Mouse (Mus musculus) CH12.LX (cell line): ENCODE data around the gene Ctnnbip1. TPM values are rescaled to one million over a fixed set of nuclear protein-coding genes. Genes with fewer than 3 reads are reported as not detected.

Source experiments
- DNase-seq: peaks from one replicate; pipeline ENCODE4 v3.0.0-alpha.2; 2013; ENCODE audit errors: extremely low read depth
- H3K27ac ChIP-seq: 2 replicates; pipeline ENCODE4 v1.5.1; 2012; ENCODE audit warnings: low read depth, mild to moderate bottlenecking, control low read depth, moderate library complexity; ENCODE audit not compliant: insufficient read depth
- H3K27me3 ChIP-seq: replicated peaks from 2 replicates; pipeline ENCODE3; 2012; ENCODE audit warnings: inconsistent platforms
- H3K36me3 ChIP-seq, 2 experiments: replicated peaks in 1 of 2; 2 replicates each; pipeline versions ENCODE3 to v1.6.1; 2012; ENCODE audit warnings: inconsistent platforms in 1 of 2, low read length in 1 of 2, mild to moderate bottlenecking in 1 of 2, mixed read lengths in 1 of 2, moderate library complexity in 1 of 2; ENCODE audit not compliant: control insufficient read depth in 1 of 2, insufficient read depth in 1 of 2
- H3K4me1 ChIP-seq, 2 experiments: 2 replicates each; pipeline ENCODE4 v1.6.1; 2012; ENCODE audit warnings: inconsistent platforms in 1 of 2, moderate library complexity in 1 of 2; ENCODE audit not compliant: insufficient read depth in 2 of 2, control insufficient read depth in 1 of 2
- H3K4me2 ChIP-seq: 2 replicates; pipeline ENCODE4 v1.6.1; 2012; ENCODE audit warnings: low read depth, mild to moderate bottlenecking, control low read depth; ENCODE audit not compliant: poor library complexity, insufficient read depth, severe bottlenecking
- H3K4me3 ChIP-seq, 3 experiments: fragments of 150-350 bp in 1 of 3; sonication (generic) in 1 of 3; replicated peaks in 1 of 3; 2 replicates each; pipeline versions ENCODE3 to v1.5.1; 2011 to 2012; ENCODE audit warnings: low read depth in 2 of 3, low read length in 2 of 3, mild to moderate bottlenecking in 2 of 3, moderate library complexity in 2 of 3, control low read depth in 1 of 3, improper control_type of control experiment in 1 of 3, inconsistent platforms in 1 of 3, mixed read lengths in 1 of 3; ENCODE audit not compliant: poor library complexity in 1 of 3
- H3K79me2 ChIP-seq: replicated peaks from 2 replicates; pipeline ENCODE4 v1.6.1; 2012; ENCODE audit warnings: mild to moderate bottlenecking, moderate library complexity; ENCODE audit not compliant: control insufficient read depth, poor library complexity, insufficient read depth, severe bottlenecking; ENCODE audit errors: extremely low read depth
- H3K9ac ChIP-seq: 2 replicates; pipeline ENCODE4 v1.6.1; 2012; ENCODE audit warnings: low read depth, mild to moderate bottlenecking, control low read depth, moderate library complexity; ENCODE audit not compliant: insufficient read depth
- H3K9me3 ChIP-seq: replicated peaks from 2 replicates; pipeline ENCODE3; 2012; ENCODE audit warnings: low read length, inconsistent platforms, mixed read lengths
- BHLHE40 ChIP-seq: IDR thresholded peaks from 2 replicates; pipeline ENCODE4 v1.6.1; 2011; ENCODE audit warnings: mild to moderate bottlenecking, low read depth, low read length, improper control_type of control experiment
- CHD1 ChIP-seq: IDR thresholded peaks from 2 replicates; pipeline ENCODE4 v1.6.1; 2012; ENCODE audit warnings: low read depth, low read length, improper control_type of control experiment, inconsistent platforms
- CHD2 ChIP-seq: IDR thresholded peaks from 2 replicates; pipeline ENCODE4 v1.6.1; 2011; ENCODE audit warnings: low read length, improper control_type of control experiment
- CTCF ChIP-seq, 2 experiments: IDR thresholded peaks in 1 of 2; conservative IDR thresholded peaks in 1 of 2; 2 replicates each; pipeline ENCODE4 v1.5.1; 2011 to 2012; ENCODE audit warnings: low read depth in 2 of 2, low read length in 2 of 2, improper control_type of control experiment in 1 of 2, inconsistent platforms in 1 of 2, mild to moderate bottlenecking in 1 of 2, moderate library complexity in 1 of 2
- ELF1 ChIP-seq: IDR thresholded peaks from 2 replicates; pipeline ENCODE4 v1.6.1; 2014; ENCODE audit warnings: low read depth, mild to moderate bottlenecking, inconsistent platforms, low read length, improper control_type of control experiment
- EP300 ChIP-seq: IDR thresholded peaks from 2 replicates; pipeline ENCODE4 v1.6.1; 2011; ENCODE audit warnings: low read length, improper control_type of control experiment
- GABPA ChIP-seq: IDR thresholded peaks from 2 replicates; pipeline ENCODE4 v1.6.1; 2012; ENCODE audit warnings: low read depth, low read length, improper control_type of control experiment, inconsistent platforms; ENCODE audit not compliant: insufficient replicate concordance
- HCFC1 ChIP-seq: IDR thresholded peaks from 2 replicates; pipeline ENCODE4 v1.6.1; 2012; ENCODE audit warnings: low read depth, mild to moderate bottlenecking, inconsistent platforms, low read length, improper control_type of control experiment
- IRF4 ChIP-seq: IDR thresholded peaks from 2 replicates; pipeline ENCODE4 v1.6.1; 2014; ENCODE audit warnings: low read depth, mild to moderate bottlenecking, inconsistent platforms, low read length, improper control_type of control experiment
- JUND ChIP-seq: conservative IDR thresholded peaks from 2 replicates; pipeline ENCODE4 v1.6.1; 2011; ENCODE audit warnings: low read depth, low read length, improper control_type of control experiment
- MAFK ChIP-seq: IDR thresholded peaks from 2 replicates; pipeline ENCODE4 v1.6.1; 2011; ENCODE audit warnings: low read length, improper control_type of control experiment; ENCODE audit not compliant: insufficient replicate concordance
- MAX ChIP-seq: IDR thresholded peaks from 2 replicates; pipeline ENCODE4 v1.6.1; 2011; ENCODE audit warnings: low read length, improper control_type of control experiment
- MEF2A ChIP-seq: IDR thresholded peaks from 2 replicates; pipeline ENCODE4 v1.6.1; 2014; ENCODE audit warnings: low read depth, mild to moderate bottlenecking, inconsistent platforms, low read length, improper control_type of control experiment, borderline replicate concordance
- MXI1 ChIP-seq: IDR thresholded peaks from 2 replicates; pipeline ENCODE4 v1.6.1; 2011; ENCODE audit warnings: mild to moderate bottlenecking, low read depth, low read length, improper control_type of control experiment
- MYC ChIP-seq: IDR thresholded peaks from 2 replicates; pipeline ENCODE4 v1.6.1; 2011; ENCODE audit warnings: low read depth, mild to moderate bottlenecking, improper control_type of control experiment, low read length
- NRF1 ChIP-seq: IDR thresholded peaks from 2 replicates; pipeline ENCODE4 v1.6.1; 2014; ENCODE audit warnings: low read depth, mild to moderate bottlenecking, inconsistent platforms, low read length, improper control_type of control experiment, moderate library complexity
- POLR2A ChIP-seq: IDR thresholded peaks from 2 replicates; pipeline ENCODE4 v1.6.1; 2011; ENCODE audit warnings: low read depth, mild to moderate bottlenecking, improper control_type of control experiment, low read length
- POLR2AphosphoS2 ChIP-seq: IDR thresholded peaks from 2 replicates; pipeline ENCODE4 v1.6.1; 2011; ENCODE audit warnings: low read depth, low read length, improper control_type of control experiment
- SMC3 ChIP-seq: IDR thresholded peaks from 2 replicates; pipeline ENCODE4 v1.6.1; 2011; ENCODE audit warnings: low read depth, low read length, improper control_type of control experiment
- UBTF ChIP-seq: IDR thresholded peaks from 2 replicates; pipeline ENCODE4 v1.6.1; 2012; ENCODE audit warnings: low read depth, mild to moderate bottlenecking, inconsistent platforms, low read length, improper control_type of control experiment, moderate library complexity
- USF1 ChIP-seq: IDR thresholded peaks from 2 replicates; pipeline ENCODE4 v1.6.1; 2014; ENCODE audit warnings: low read depth, mild to moderate bottlenecking, inconsistent platforms, low read length, improper control_type of control experiment
- USF2 ChIP-seq: conservative IDR thresholded peaks from 2 replicates; pipeline ENCODE4 v1.6.1; 2011; ENCODE audit warnings: low read depth, low read length, improper control_type of control experiment
- ZKSCAN1 ChIP-seq: IDR thresholded peaks from 2 replicates; pipeline ENCODE4 v1.6.1; 2012; ENCODE audit warnings: low read depth, inconsistent platforms, low read length, improper control_type of control experiment, borderline replicate concordance
- ZMIZ1 ChIP-seq: IDR thresholded peaks from 2 replicates; pipeline ENCODE4 v1.6.1; 2012; ENCODE audit warnings: low read depth, mild to moderate bottlenecking, inconsistent platforms, low read length, improper control_type of control experiment
- dilution Hi-C: fragments of 300-500 bp; cut with MboI; formaldehyde crosslinking; loops from 2 replicates; pipeline ENCODE4 v1.14.3; 2020; ENCODE audit warnings: low sequenced_read_pairs; ENCODE audit not compliant: extremely low pct_unique_long_range_greater_than_20kb, extremely low pct_ligation_motif_present
- in situ Hi-C: fragments of 300-500 bp; cut with MboI; formaldehyde crosslinking; loops from 3 replicates; pipeline ENCODE4 v1.14.3; 2019; ENCODE audit warnings: low sequenced_read_pairs, low pct_ligation_motif_present, low pct_unique_long_range_greater_than_20kb, mixed read lengths
- polyA plus RNA-seq: library from polyadenylated mRNA; unstranded; fragments of >175 nt; gene quantifications from 2 replicates; pipeline ENCODE4 v1.2.1, GENCODE M21; 2012; ENCODE audit warnings: low read depth; ENCODE audit not compliant: insufficient read length
- total RNA-seq, 2 experiments: library from RNA; depleted of rRNA; stranded (reverse); fragments of 300-350 nt in 1 of 2; fragments of >200 nt in 1 of 2; gene quantifications; 2 replicates each; pipeline ENCODE4 v1.2.3; 2012 to 2014

Ctnnbip1 gene
- total and polyA plus RNA-seq, 3 experiments, result 4.5 to 5.9 (median 5.7) TPM

- Histone ChIP-seq H3K27me3 (peaks cover 17% of the 10 kb centered on the region), H3K4me1 (peaks cover 3 to 10% of the 10 kb centered on the region in 2 experiments; a peak in 2 of 4 replicates), H3K36me3 (no peaks in the 10 kb centered on the region), H3K9me3 (no peaks in the 10 kb centered on the region), H3K79me2 (no peaks in the 10 kb centered on the region), H3K4me2 (no peak overlapping the region), H3K9ac (no peak overlapping the region), H3K4me3 (no peak overlapping the region), H3K27ac (no peak overlapping the region)
- no peak for TF ChIP-seq CHD1
- no peak for TF ChIP-seq CTCF (conservative IDR thresholded peaks at IDR 0.05 in 1 of 2, IDR thresholded peaks at IDR 0.05 in 1 of 2; ENCODE audit: low read depth in 2 of 2, low read length in 2 of 2)
- TF ChIP-seq UBTF, result no peak
- no peak for TF ChIP-seq IRF4
- TF ChIP-seq NRF1, result no peak
- no peak for TF ChIP-seq BHLHE40
- TF ChIP-seq POLR2AphosphoS2, result no peak
- TF ChIP-seq ZKSCAN1, result no peak
- TF ChIP-seq MAFK, result no peak
- TF ChIP-seq MEF2A, result no peak
- no peak for TF ChIP-seq EP300
- TF ChIP-seq USF1, result no peak
- no peak for TF ChIP-seq USF2
- no peak for TF ChIP-seq MYC
- TF ChIP-seq CHD2, result no peak
- TF ChIP-seq MAX, result no peak
- in situ Hi-C loops (no loop called here), dilution Hi-C loops (no loop called here)
- DNase-seq, result no peak
Measured at GRCm38 (mm10) chr4:149578831-149579230, 60.8 kb downstream of the Ctnnbip1 start.

DNA sequence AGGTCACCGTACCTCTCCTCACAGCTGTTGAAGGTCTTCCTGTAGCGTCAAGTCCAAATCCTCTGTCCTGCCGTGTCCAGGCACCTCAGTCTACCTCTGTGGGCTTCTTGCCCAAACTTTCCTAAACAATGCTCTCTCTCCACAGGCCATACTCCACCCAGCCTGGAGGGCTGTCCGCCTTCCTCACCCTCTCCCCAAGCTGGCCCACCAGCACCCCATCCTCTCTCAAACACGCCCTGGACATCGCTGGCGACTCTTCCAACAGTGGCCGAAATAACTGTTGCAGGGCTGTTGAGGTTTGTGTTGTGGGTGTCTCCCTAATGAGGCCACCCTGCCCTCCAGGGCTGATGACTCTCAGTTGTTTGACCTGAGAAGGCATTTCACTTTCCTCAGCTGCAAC, 67.2 kb downstream of the Ctnnbip1 start:
- Histone ChIP-seq H3K9ac (no peak overlapping the region), H3K27me3 (peaks cover 30% of the 10 kb centered on the region)
- in situ Hi-C loops, result no loop called here

More for the DNA sequence above, 67.2 kb downstream of the Ctnnbip1 start:
- dilution Hi-C loops, result no loop called here
- Histone ChIP-seq H3K4me3 (no peak overlapping the region), H3K4me2 (no peak overlapping the region), H3K9me3 (no peaks in the 10 kb centered on the region), H3K79me2 (peaks cover 10% of the 10 kb centered on the region), H3K36me3 (no peaks in the 10 kb centered on the region), H3K27ac (no peak overlapping the region), H3K4me1 (peaks cover 15% of the 10 kb centered on the region in 2 experiments)
- DNase-seq, result no peak
- TF ChIP-seq MEF2A (no peak), ZMIZ1 (no peak), MXI1 (no peak), JUND (no peak), GABPA (no peak), ZKSCAN1 (no peak), POLR2A (no peak), BHLHE40 (no peak), HCFC1 (no peak), CHD2 (no peak), SMC3 (no peak), POLR2AphosphoS2 (no peak), ELF1 (no peak)
